Mouse (Mus musculus) small intestine, adult 10 weeks (tissue): ENCODE data around the gene Ltb. TPM values are rescaled to one million over a fixed set of nuclear protein-coding genes. Genes with fewer than 3 reads are reported as not detected.

ENCODE experiments used
- polyA plus RNA-seq: library from polyadenylated mRNA; stranded (reverse); fragments of 350-450 nt; fragmentation: Illumina TruSeq; extraction: RNeasy Lipid Tissue Mini Kit (QIAGEN cat#74804); gene quantifications from one replicate; pipeline ENCODE4 v1.2.3, GENCODE M21; 2014; ENCODE audit warnings: low replicate concordance

Ltb gene
- not detected for polyA plus RNA-seq

GRCm38 (mm10) chr17:35193881-35194843, at the start of gene Ltb:
Gene Ltb (plus strand): TSS chr17:35194439.

GRCm38 (mm10) chr17:35164568-35165450, 29.4 kb upstream of the Ltb start, which contains the start of gene Prrc2a:
Gene Prrc2a (minus strand): TSS chr17:35164897.

GRCm38 (mm10) chr17:35175968-35176367, 18.3 kb upstream of the Ltb start, which contains the start of gene Aif1:
Gene Aif1 (minus strand): TSS chr17:35176068.

GRCm38 (mm10) chr17:35187959-35188610, 6.2 kb upstream of the Ltb start, which contains the start of gene Lst1:
Gene Lst1 (minus strand): TSS chr17:35188439.

GRCm38 (mm10) chr17:35201787-35202186, 7.5 kb downstream of the Ltb start, which contains the start of gene Tnf:
Gene Tnf (minus strand): TSS chr17:35202007.

GRCm38 (mm10) chr17:35204494-35205379, 10.5 kb downstream of the Ltb start, which contains the start of gene Lta:
Gene Lta (minus strand): TSS chr17:35205351.

GRCm38 (mm10) chr17:35220156-35220952, 26.1 kb downstream of the Ltb start, which contains the start of gene Gm16181:
Gene Gm16181 (plus strand): TSS chr17:35220834.

GRCm38 (mm10) chr17:35233114-35233980, 39.1 kb downstream of the Ltb start, which contains the start of gene Atp6v1g2:
Gene Atp6v1g2 (plus strand): TSS chr17:35233660.

GRCm38 (mm10) chr17:35235614-35236389, 41.6 kb downstream of the Ltb start, which contains the start of gene Nfkbil1:
Gene Nfkbil1 (minus strand): TSS chr17:35235792.

GRCm38 (mm10) chr17:35241305-35242014, 47.2 kb downstream of the Ltb start, which contains the start of gene Ddx39b:
Gene Ddx39b (plus strand): TSS chr17:35241746.

Other genes with a start within 250 kb of the Ltb start
- gene Hspa1b, start 235.2 kb upstream of the Ltb start, polyA plus RNA-seq = 1.3 TPM
- gene Gm20481, start 224.5 kb upstream of the Ltb start, polyA plus RNA-seq = not detected
- 0.52 TPM for gene Hspa1a, start 222.3 kb upstream of the Ltb start, polyA plus RNA-seq
- not detected for gene Hspa1l, start 221.7 kb upstream of the Ltb start, polyA plus RNA-seq
- 12.4 TPM for gene Lsm2, start 212.6 kb upstream of the Ltb start, polyA plus RNA-seq
- gene Vars, start 193.5 kb upstream of the Ltb start, polyA plus RNA-seq = 0.37 TPM
- 0.11 TPM for gene Vwa7, start 177.9 kb upstream of the Ltb start, polyA plus RNA-seq
- not detected for gene Sapcd1, start 166.4 kb upstream of the Ltb start, polyA plus RNA-seq
- gene Msh5, start 147.7 kb upstream of the Ltb start, polyA plus RNA-seq = 0.93 TPM
- 31.3 TPM for gene Clic1, start 144.5 kb upstream of the Ltb start, polyA plus RNA-seq
- not detected for gene Ddah2, start 135.4 kb upstream of the Ltb start, polyA plus RNA-seq
- gene Ly6g6c, start 129.1 kb upstream of the Ltb start, polyA plus RNA-seq = not detected
- 0.59 TPM for gene Mpig6b, start 128.3 kb upstream of the Ltb start, polyA plus RNA-seq
- not detected for gene Ly6g6e, start 117.5 kb upstream of the Ltb start, polyA plus RNA-seq
- not detected for gene Ly6g6d, start 116.4 kb upstream of the Ltb start, polyA plus RNA-seq
- gene Ly6g6f, start 108.8 kb upstream of the Ltb start, polyA plus RNA-seq = not detected
- 3.7 TPM for gene Abhd16a, start 105.2 kb upstream of the Ltb start, polyA plus RNA-seq
- not detected for gene Ly6g5c, start 86.2 kb upstream of the Ltb start, polyA plus RNA-seq
- not detected for gene Ly6g5b, start 79.0 kb upstream of the Ltb start, polyA plus RNA-seq
- gene Gpank1, start 73.0 kb upstream of the Ltb start, polyA plus RNA-seq = 2.3 TPM
- 112 TPM for gene Csnk2b, start 72.4 kb upstream of the Ltb start, polyA plus RNA-seq
- 1.7 TPM for gene D17H6S53E, start 68.1 kb upstream of the Ltb start, polyA plus RNA-seq
- not detected for gene Apom, start 62.4 kb upstream of the Ltb start, polyA plus RNA-seq
- 9.2 TPM for gene Bag6, start 59.3 kb upstream of the Ltb start, polyA plus RNA-seq
- gene Prrc2a, start 29.5 kb upstream of the Ltb start, polyA plus RNA-seq = 7.5 TPM
- gene Aif1, start 18.4 kb upstream of the Ltb start, polyA plus RNA-seq = 8.4 TPM
- not detected for gene Lst1, start 6.0 kb upstream of the Ltb start, polyA plus RNA-seq
- gene Tnf, start 7.6 kb downstream of the Ltb start, polyA plus RNA-seq = not detected
- gene Lta, start 10.9 kb downstream of the Ltb start, polyA plus RNA-seq = not detected
- gene Gm16181, start 26.4 kb downstream of the Ltb start, polyA plus RNA-seq = not detected
- 1.9 TPM for gene Atp6v1g2, start 39.2 kb downstream of the Ltb start, polyA plus RNA-seq
- gene Nfkbil1, start 41.4 kb downstream of the Ltb start, polyA plus RNA-seq = not detected
- 4.0 TPM for gene Ddx39b, start 47.3 kb downstream of the Ltb start, polyA plus RNA-seq
- 51.6 TPM for gene H2-D1, start 68.3 kb downstream of the Ltb start, polyA plus RNA-seq
- gene H2-Q1, start 126.0 kb downstream of the Ltb start, polyA plus RNA-seq = 506 TPM
- gene H2-Q2, start 147.8 kb downstream of the Ltb start, polyA plus RNA-seq = 3,607 TPM
- gene H2-Q4, start 185.2 kb downstream of the Ltb start, polyA plus RNA-seq = 51.5 TPM
- gene H2-Q6, start 230.4 kb downstream of the Ltb start, polyA plus RNA-seq = 7.5 TPM
- gene H2-Q7, start 244.7 kb downstream of the Ltb start, polyA plus RNA-seq = 11.4 TPM